In the genomic region with DNA sequence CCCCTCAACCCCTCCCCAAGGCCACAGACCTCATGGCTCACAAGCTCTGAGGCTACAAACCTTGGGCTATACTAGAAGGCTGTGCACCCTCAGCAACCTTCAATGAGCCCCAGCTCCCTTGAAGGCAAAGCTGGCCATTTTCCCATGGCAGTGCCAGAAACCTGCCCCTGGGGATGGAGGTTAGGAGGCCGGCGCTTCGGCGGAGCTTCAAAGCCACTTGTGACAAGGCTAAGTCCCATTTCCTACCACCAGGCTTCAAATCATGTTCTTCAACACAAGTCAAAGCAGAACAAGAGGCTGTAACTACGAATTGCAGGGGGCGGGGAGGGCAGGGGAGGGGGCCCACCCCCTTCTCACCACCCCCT, we compare ENCODE assay signal across 9 mouse cellular contexts. TPM values are rescaled to one million over a fixed set of nuclear protein-coding genes. Genes with fewer than 3 reads are reported as not detected.
DNase-seq lines count a peak whose midpoint lies in the region; ATAC-seq lines count a peak whose summit lies in the region.
"Had no signal": no experiment of that assay in that cellular context is flagged by ENCODE, and none has a peak within 500 bp of the region (broad histone marks: within the 10 kb centered on the region; RNA-seq: fewer than 3 reads in every experiment).

No protein-coding gene starts in this region.

- peak overlapping the region; percentile 60 for H3K27ac ChIP-seq in heart, embryonic 13.5 days (replicated peaks)
- H3K27ac ChIP-seq in forebrain, embryonic 14.5 days (ENCODE audit: low read depth, low read length): peak overlapping the region; percentile 63; the same call in 1 of the 2 replicates

- peak overlapping the region; percentile 79; the same call in 1 of the 2 replicates for H3K9ac ChIP-seq in heart, embryonic 13.5 days
- H3K9ac ChIP-seq in forebrain, embryonic 14.5 days (ENCODE audit: low read length): no peak overlapping the region

- no peak for ATAC-seq in heart, embryonic 13.5 days (ENCODE audit: extremely low read depth, insufficient number of reproducible peaks, low FRiP score, low TSS enrichment)
- ATAC-seq in forebrain, embryonic 14.5 days: no peak
- no peak for ATAC-seq in megakaryocyte-erythroid progenitor cell, adult 5-6 weeks (replicated peaks; ENCODE audit: low FRiP score, low TSS enrichment, poor library complexity, severe bottlenecking)

- peak overlapping the region; percentile 45; the same call in 1 of the 2 replicates for H3K4me3 ChIP-seq in heart, embryonic 13.5 days
- no peak overlapping the region for H3K4me3 ChIP-seq in forebrain, embryonic 14.5 days (ENCODE audit: low read depth, low read length)
- H3K4me3 ChIP-seq: erythroblast, embryonic 14.5 days had no signal

- H3K9me3 ChIP-seq in heart, embryonic 13.5 days: no peaks in the 10 kb centered on the region
- no peaks in the 10 kb centered on the region for H3K9me3 ChIP-seq in forebrain, embryonic 14.5 days (replicated peaks; ENCODE audit: control insufficient read depth, low read length)

- H3K4me2 ChIP-seq in heart, embryonic 13.5 days: peak overlapping the region; percentile 69
- H3K4me2 ChIP-seq in forebrain, embryonic 14.5 days (ENCODE audit: low read length): peak overlapping the region; percentile 7; the same call in 1 of the 2 replicates

- H3K27me3 ChIP-seq in heart, embryonic 13.5 days (replicated peaks): no peaks in the 10 kb centered on the region
- no peaks in the 10 kb centered on the region for H3K27me3 ChIP-seq in forebrain, embryonic 14.5 days (replicated peaks; ENCODE audit: control insufficient read depth, insufficient read depth, low read length)

- peaks cover 93% of the 10 kb centered on the region for H3K4me1 ChIP-seq in heart, embryonic 13.5 days
- peaks cover 40% of the 10 kb centered on the region for H3K4me1 ChIP-seq in forebrain, embryonic 14.5 days (ENCODE audit: control insufficient read depth, insufficient read depth, low read length)

- no peak for DNase-seq in heart, adult 9 months (ENCODE audit: low spot score in 2 of 2)
- DNase-seq in adrenal gland, postnatal 10 days: peak; percentile 86
- no peak for DNase-seq in forebrain, embryonic 14.5 days (ENCODE audit: low spot score)
- peak; percentile 58 for DNase-seq in mesoderm, embryonic 11.5 days (ENCODE audit: low read depth, low spot score)
- DNase-seq in natural killer cell, adult 2 months (ENCODE audit: low spot score in 2 of 2): no peak
- no peak for DNase-seq in frontal cortex, postnatal 36 days (ENCODE audit: low spot score in 2 of 2)

- WGBS in heart, embryonic 13.5 days: 44% methylated on average over 6 of the region's 6 CpGs
- WGBS in forebrain, embryonic 14.5 days: 26% methylated on average over 6 of the region's 6 CpGs

- peaks cover 28% of the 10 kb centered on the region for H3K36me3 ChIP-seq in heart, embryonic 13.5 days
- H3K36me3 ChIP-seq in forebrain, embryonic 14.5 days (ENCODE audit: control insufficient read depth, insufficient read depth, low read length): peaks cover 30% of the 10 kb centered on the region

RNA-seq across cellular contexts. Expression of gene Rflna, which starts 53.3 kb away (rescaled TPM):
- polyA plus RNA-seq in heart, embryonic 13.5 days (2015; fragmentation: Nextera tagmentation; extraction: Ambion mirVana): 1.1 and 1.6 TPM in 2 replicates
- total RNA-seq in adrenal gland, postnatal 10 days (2021): 1 to 10 TPM; 4.3 TPM
- 3.2 and 3.5 TPM in 2 replicates for polyA plus RNA-seq in forebrain, embryonic 14.5 days (2014; fragmentation: Nextera tagmentation; extraction: Ambion mirVana)
- total RNA-seq in megakaryocyte-erythroid progenitor cell, adult 5-6 weeks (2014; fragmentation: Nextera tagmentation): not detected in 2 replicates
- not detected in 2 replicates for total RNA-seq in megakaryocyte-erythroid progenitor cell, adult 5-6 weeks (2017)
- polyA plus RNA-seq: erythroblast, embryonic 14.5 days had no signal

Comparison
In these comparisons a context has a peak if more than half of its experiments do, and no peak if none do; other contexts are left out.
1. DNase-seq: peak in adrenal gland, postnatal 10 days (single experiment) and mesoderm, embryonic 11.5 days (single experiment); none in heart, adult 9 months (0 of 2), forebrain, embryonic 14.5 days (single experiment), natural killer cell, adult 2 months (0 of 2) and frontal cortex, postnatal 36 days (0 of 2).
2. RNA of gene Rflna, which starts 53.3 kb away (total RNA-seq): 4.3 TPM in adrenal gland, postnatal 10 days; not detected in megakaryocyte-erythroid progenitor cell, adult 5-6 weeks; every median in the first group is over 4 times any median in the second.